Mouse (Mus musculus) layer of hippocampus, adult 2 months (tissue): ENCODE measurements at regions not wholly inside any gene's neighbourhood (a gene's known extent, or its start where the extent isn't known, plus 50 kb on each side); places are given as distances from the start of the nearest gene placed in this dataset.
A peak's percentile ranks its signal among the peaks of the same experiment; 100 is the strongest.

Experiments used
- DNase-seq, 2 experiments: peaks; one replicate each; pipeline ENCODE4 v3.0.0; 2022; ENCODE audit warnings: low spot score in 2 of 2
- H3K27ac ChIP-seq: fragments of 200-600 bp; 2 replicates; pipeline ENCODE4 v1.8.1; 2022
- H3K4me3 ChIP-seq: fragments of 200-600 bp; 2 replicates; pipeline ENCODE4 v1.8.1; 2022; ENCODE audit warnings: mild to moderate bottlenecking
- CTCF ChIP-seq: fragments of 200-600 bp; conservative IDR thresholded peaks from 2 replicates; pipeline ENCODE4 v1.8.1; 2022; ENCODE audit warnings: antibody characterized with exemption, mild to moderate bottlenecking, moderate library complexity

GRCm38 (mm10) chr13:107709828-107710227, 334.4 kb upstream of the Smim15 start:
- no peak for DNase-seq
- no peak overlapping the region for H3K4me3 ChIP-seq
- H3K27ac ChIP-seq, result no peak overlapping the region
- TF ChIP-seq CTCF, result no peak

- no peak for TF ChIP-seq CTCF
- no peak overlapping the region for H3K4me3 ChIP-seq
- no peak for DNase-seq
- H3K27ac ChIP-seq, result no peak overlapping the region
Observed at GRCm38 (mm10) chr13:107703736-107704135, 340.5 kb upstream of the Smim15 start.

- TF ChIP-seq CTCF, result no peak
- Histone ChIP-seq H3K27ac (peak overlapping the region; percentile 59), H3K4me3 (no peak overlapping the region)
- DNase-seq, result peak in 1 of 2 experiments; percentile 20
Observed at GRCm38 (mm10) chr13:107700268-107701139, 343.7 kb upstream of the Smim15 start.

GRCm38 (mm10) chr13:107699251-107699650, 345.0 kb upstream of the Smim15 start:
- no peak for TF ChIP-seq CTCF
- Histone ChIP-seq H3K4me3 (no peak overlapping the region), H3K27ac (peak overlapping the region; percentile 59; the same call in 1 of the 2 replicates)
- DNase-seq, result no peak

GRCm38 (mm10) chr13:107698345-107698744, 345.9 kb upstream of the Smim15 start:
- Histone ChIP-seq H3K27ac (no peak overlapping the region; the same call in 1 of the 2 replicates), H3K4me3 (no peak overlapping the region)
- peak in 1 of 2 experiments; percentile 47 for DNase-seq
- TF ChIP-seq CTCF, result no peak

- Histone ChIP-seq H3K4me3 (no peak overlapping the region), H3K27ac (no peak overlapping the region)
- TF ChIP-seq CTCF, result no peak
- no peak for DNase-seq
Observed at GRCm38 (mm10) chr13:107692123-107692830, 352.0 kb upstream of the Smim15 start.

GRCm38 (mm10) chr13:107688972-107689371, 355.3 kb upstream of the Smim15 start:
- TF ChIP-seq CTCF, result no peak
- Histone ChIP-seq H3K4me3 (no peak overlapping the region), H3K27ac (no peak overlapping the region)
- DNase-seq, result no peak

- no peak for TF ChIP-seq CTCF
- H3K27ac ChIP-seq, result no peak overlapping the region
- no peak for DNase-seq
- no peak overlapping the region for H3K4me3 ChIP-seq
Observed at GRCm38 (mm10) chr13:107685231-107685630, 359.0 kb upstream of the Smim15 start.

- DNase-seq, result no peak
- Histone ChIP-seq H3K27ac (no peak overlapping the region), H3K4me3 (no peak overlapping the region)
- no peak for TF ChIP-seq CTCF
Observed at GRCm38 (mm10) chr13:107683909-107684308, 360.3 kb upstream of the Smim15 start.

- no peak for TF ChIP-seq CTCF
- Histone ChIP-seq H3K27ac (no peak overlapping the region), H3K4me3 (no peak overlapping the region)
- no peak for DNase-seq
Observed at GRCm38 (mm10) chr13:107681719-107682118, 362.5 kb upstream of the Smim15 start.

- DNase-seq, result no peak
- TF ChIP-seq CTCF, result no peak
Observed at GRCm38 (mm10) chr13:107678860-107679259, 365.4 kb upstream of the Smim15 start.

GRCm38 (mm10) chr13:107677091-107677470, 367.2 kb upstream of the Smim15 start:
- Histone ChIP-seq H3K4me3 (no peak overlapping the region), H3K27ac (no peak overlapping the region)
- no peak for DNase-seq
- TF ChIP-seq CTCF, result no peak

More at GRCm38 (mm10) chr13:107678860-107679259, 365.4 kb upstream of the Smim15 start:
- H3K4me3 ChIP-seq, result no peak overlapping the region
- no peak overlapping the region for H3K27ac ChIP-seq

- Histone ChIP-seq H3K4me3 (no peak overlapping the region), H3K27ac (no peak overlapping the region)
- TF ChIP-seq CTCF, result no peak
- DNase-seq, result no peak
Observed at GRCm38 (mm10) chr13:107676310-107677090, 367.7 kb upstream of the Smim15 start.
